Mouse (Mus musculus) heart, embryonic 11.5 days (tissue): ENCODE data around the gene Atp6v1fnb. TPM values are rescaled to one million over a fixed set of nuclear protein-coding genes. Genes with fewer than 3 reads are reported as not detected.

Experiments
- ATAC-seq: fragments of 200-750 bp; cut with Nextera tagmentation; replicated peaks from 2 replicates; pipeline ENCODE4 v1.8.0; 2017; ENCODE audit warnings: moderate library complexity; ENCODE audit not compliant: insufficient number of reproducible peaks, low FRiP score, low TSS enrichment
- H3K27ac ChIP-seq: fragments of 300-500 bp; sonication (generic); 2 replicates; pipeline ENCODE4 v1.5.1; 2014; ENCODE audit warnings: mild to moderate bottlenecking, low read depth, low read length
- H3K27me3 ChIP-seq: fragments of 300-500 bp; sonication (generic); 2 replicates; pipeline ENCODE4 v1.6.1; 2014; ENCODE audit warnings: mild to moderate bottlenecking, low read length, mixed read lengths; ENCODE audit not compliant: control insufficient read depth, insufficient read depth
- H3K36me3 ChIP-seq: fragments of 300-500 bp; sonication (generic); 2 replicates; pipeline ENCODE4 v1.6.1; 2014; ENCODE audit warnings: mild to moderate bottlenecking, low read length, moderate library complexity, mixed read lengths; ENCODE audit not compliant: control insufficient read depth, insufficient read depth
- H3K4me1 ChIP-seq: fragments of 300-500 bp; sonication (generic); 2 replicates; pipeline ENCODE4 v1.6.1; 2014; ENCODE audit warnings: low read length; ENCODE audit not compliant: control insufficient read depth, insufficient read depth
- H3K4me2 ChIP-seq: fragments of 300-500 bp; sonication (generic); 2 replicates; pipeline ENCODE4 v1.6.1; 2014; ENCODE audit warnings: mild to moderate bottlenecking, moderate library complexity
- H3K4me3 ChIP-seq: fragments of 300-500 bp; sonication (generic); 2 replicates; pipeline ENCODE4 v1.5.1; 2014; ENCODE audit warnings: low read depth, low read length
- H3K9ac ChIP-seq: fragments of 300-500 bp; sonication (generic); 2 replicates; pipeline ENCODE4 v1.6.1; 2014; ENCODE audit warnings: mild to moderate bottlenecking, low read depth, low read length, moderate library complexity
- H3K9me3 ChIP-seq: fragments of 300-500 bp; sonication (generic); replicated peaks from 2 replicates; pipeline ENCODE4 v1.6.1; 2016; ENCODE audit warnings: low read length; ENCODE audit not compliant: control insufficient read depth
- WGBS: fragments of 180-500 bp; shearing (Covaris S2); extraction: QIAGEN DNeasy Blood & Tissue Kit; methylation state at CpG from one replicate; pipeline ENCODE4 v1.1.7; 2014; ENCODE audit not compliant: insufficient replicate concordance; 5-methylcytosine and 5-hydroxymethylcytosine counted together
- polyA plus RNA-seq: library from polyadenylated mRNA; unstranded; fragments of >200 nt; fragmentation: Nextera tagmentation; extraction: Ambion mirVana; gene quantifications from 2 replicates; pipeline ENCODE4 v1.2.1, GENCODE M21; 2014

Atp6v1fnb gene
- polyA plus RNA-seq, 1 experiment from 2014 or later = not detected

GRCm38 (mm10) chr6:29500177-29500576, 28.9 kb downstream of the Atp6v1fnb start:
- WGBS = 71% methylated on average over 7 of the region's 7 CpGs
- no peaks in the 10 kb centered on the region for H3K9me3 ChIP-seq
- H3K36me3 ChIP-seq = no peaks in the 10 kb centered on the region
- ATAC-seq = no peak
- H3K9ac ChIP-seq = no peak overlapping the region
- no peak overlapping the region for H3K4me3 ChIP-seq
- H3K27me3 ChIP-seq = peaks cover 27% of the 10 kb centered on the region
- no peak overlapping the region for H3K27ac ChIP-seq
- H3K4me2 ChIP-seq = no peak overlapping the region
- no peaks in the 10 kb centered on the region for H3K4me1 ChIP-seq

GRCm38 (mm10) chr6:29500810-29501209, 29.6 kb downstream of the Atp6v1fnb start:
- Histone ChIP-seq H3K9me3 (no peaks in the 10 kb centered on the region), H3K27me3 (peaks cover 23% of the 10 kb centered on the region), H3K36me3 (no peaks in the 10 kb centered on the region), H3K9ac (no peak overlapping the region), H3K4me2 (no peak overlapping the region), H3K27ac (no peak overlapping the region), H3K4me1 (no peaks in the 10 kb centered on the region), H3K4me3 (no peak overlapping the region)
- no peak for ATAC-seq
- 76% methylated on average over 6 of the region's 6 CpGs for WGBS

GRCm38 (mm10) chr6:29501599-29501998, 30.4 kb downstream of the Atp6v1fnb start:
- WGBS = 78% methylated on average over 1 of the region's 1 CpGs
- no peak for ATAC-seq

GRCm38 (mm10) chr6:29505493-29505892, 34.3 kb downstream of the Atp6v1fnb start:
- 85% methylated on average over 5 of the region's 5 CpGs for WGBS
- Histone ChIP-seq H3K36me3 (no peaks in the 10 kb centered on the region), H3K27ac (no peak overlapping the region), H3K9me3 (no peaks in the 10 kb centered on the region), H3K4me1 (peaks cover 14% of the 10 kb centered on the region), H3K4me3 (no peak overlapping the region), H3K9ac (no peak overlapping the region), H3K4me2 (no peak overlapping the region), H3K27me3 (0 out of 2 replicates have a peak, but pooled peaks cover 2% of the 10 kb centered on the region)
- no peak for ATAC-seq

More at GRCm38 (mm10) chr6:29501599-29501998, 30.4 kb downstream of the Atp6v1fnb start:
- Histone ChIP-seq H3K4me3 (no peak overlapping the region), H3K9me3 (no peaks in the 10 kb centered on the region), H3K4me1 (peaks cover 4% of the 10 kb centered on the region), H3K27me3 (peaks cover 15% of the 10 kb centered on the region), H3K9ac (no peak overlapping the region), H3K27ac (no peak overlapping the region), H3K4me2 (no peak overlapping the region), H3K36me3 (no peaks in the 10 kb centered on the region)

GRCm38 (mm10) chr6:29506834-29507233, 35.6 kb downstream of the Atp6v1fnb start:
- H3K4me3 ChIP-seq = peak overlapping the region; percentile 67
- peak overlapping the region; percentile 84 for H3K4me2 ChIP-seq
- H3K9me3 ChIP-seq = no peaks in the 10 kb centered on the region
- H3K27me3 ChIP-seq = 0 out of 2 replicates have a peak, but pooled peaks cover 2% of the 10 kb centered on the region
- no peak overlapping the region for H3K27ac ChIP-seq
- 19% methylated on average over 8 of the region's 8 CpGs for WGBS
- no peaks in the 10 kb centered on the region for H3K36me3 ChIP-seq
- peaks cover 14% of the 10 kb centered on the region for H3K4me1 ChIP-seq
- no peak for ATAC-seq
- peak overlapping the region; percentile 77; the same call in 1 of the 2 replicates for H3K9ac ChIP-seq

- peak; percentile 16 for ATAC-seq
- peak within 1 kb of the TSS; percentile 67 for H3K4me3 ChIP-seq
Observed at GRCm38 (mm10) chr6:29507447-29508309, 36.4 kb downstream of the Atp6v1fnb start, which contains the start of gene Kcp. TSS of gene Kcp (minus strand) at chr6:29507952.

GRCm38 (mm10) chr6:29509086-29509485, 37.8 kb downstream of the Atp6v1fnb start:
- H3K9me3 ChIP-seq = no peaks in the 10 kb centered on the region
- H3K4me2 ChIP-seq = peak overlapping the region; percentile 6; the same call in 1 of the 2 replicates
- ATAC-seq = no peak
- WGBS = 44% methylated on average over 2 of the region's 2 CpGs
- no peak overlapping the region for H3K4me3 ChIP-seq
- no peak overlapping the region for H3K27ac ChIP-seq
- no peaks in the 10 kb centered on the region for H3K36me3 ChIP-seq
- H3K27me3 ChIP-seq = 0 out of 2 replicates have a peak, but pooled peaks cover 2% of the 10 kb centered on the region
- no peak overlapping the region for H3K9ac ChIP-seq
- peaks cover 24% of the 10 kb centered on the region for H3K4me1 ChIP-seq

More at GRCm38 (mm10) chr6:29507447-29508309, 36.4 kb downstream of the Atp6v1fnb start, which contains the start of gene Kcp:
- no peak within 1 kb of the TSS for H3K27ac ChIP-seq
- no peaks in the 10 kb centered on the region for H3K36me3 ChIP-seq
- peak within 1 kb of the TSS; percentile 77 for H3K9ac ChIP-seq
- peak within 1 kb of the TSS; percentile 84 for H3K4me2 ChIP-seq
- H3K4me1 ChIP-seq = peaks cover 14% of the 10 kb centered on the region
- no peaks in the 10 kb centered on the region for H3K9me3 ChIP-seq
- 0 out of 2 replicates have a peak, but pooled peaks cover 2% of the 10 kb centered on the region for H3K27me3 ChIP-seq
- WGBS = 1% methylated on average over 47 of the region's 47 CpGs

- Histone ChIP-seq H3K9me3 (no peaks in the 10 kb centered on the region), H3K4me3 (0 out of 2 replicates have a peak overlapping the region, but pooled peaks have one; percentile 12), H3K27ac (peak overlapping the region; percentile 62), H3K4me2 (peak overlapping the region; percentile 50), H3K9ac (peak overlapping the region; percentile 69; the same call in 1 of the 2 replicates), H3K4me1 (peaks cover 13% of the 10 kb centered on the region), H3K36me3 (no peaks in the 10 kb centered on the region), H3K27me3 (0 out of 2 replicates have a peak, but pooled peaks cover 2% of the 10 kb centered on the region)
- 1% methylated on average over 11 of the region's 11 CpGs for WGBS
- ATAC-seq = peak; percentile 57; the same call in 1 of the 2 replicates
Observed at GRCm38 (mm10) chr6:29513284-29513683, 42.0 kb downstream of the Atp6v1fnb start.
